Mouse (Mus musculus): Measurements from ENCODE around the gene Mea1.

DNA sequence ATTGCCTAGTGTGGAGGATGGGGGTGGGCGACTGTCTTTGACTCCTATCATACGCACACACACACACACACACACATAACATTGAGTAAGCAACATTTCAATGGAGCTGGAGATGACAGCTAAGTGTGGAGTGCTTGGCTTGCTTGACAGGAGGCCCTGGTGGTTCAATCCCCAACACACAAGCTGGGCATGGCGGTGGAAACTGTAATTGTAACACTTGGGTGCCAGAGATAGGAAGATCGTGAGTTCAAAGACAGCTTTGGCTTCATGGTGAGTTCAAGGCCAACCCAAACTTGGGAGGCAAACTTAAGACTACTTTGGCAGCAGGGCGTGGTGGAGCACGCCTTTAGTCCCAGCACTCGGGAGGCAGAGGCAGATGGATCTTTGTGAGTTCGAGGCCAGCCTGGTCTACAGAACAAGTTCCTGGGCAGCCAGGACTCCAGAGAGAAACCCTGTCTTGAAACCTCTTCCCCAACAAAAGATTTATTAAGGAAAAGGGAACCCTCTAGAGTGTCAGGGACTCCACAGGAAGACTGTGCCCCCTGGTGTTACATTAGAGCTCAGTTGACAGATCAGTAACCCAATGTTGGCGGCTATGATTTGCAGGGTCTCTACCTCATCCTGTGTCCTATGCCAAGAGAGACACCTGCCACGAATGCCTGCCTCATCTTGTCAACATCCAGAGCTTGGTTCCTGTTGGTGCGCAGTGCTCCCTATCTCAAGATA lies 36.3 kb downstream of the Mea1 start:
- TF ChIP-seq CTCF (IDR thresholded peaks at IDR 0.05; ENCODE audit: low read depth): no peak
- no peak for TF ChIP-seq EP300 (IDR thresholded peaks at IDR 0.05; ENCODE audit: low read depth)

Measured in heart, postnatal 0 days (tissue).